Mouse (Mus musculus): Measurements from ENCODE around the gene Tmem200b. TPM values are rescaled to one million over a fixed set of nuclear protein-coding genes. Genes with fewer than 3 reads are reported as not detected.

Gene Tmem200b
- polyA plus RNA-seq, 1 experiment from 2014 or later = not detected

DNA sequence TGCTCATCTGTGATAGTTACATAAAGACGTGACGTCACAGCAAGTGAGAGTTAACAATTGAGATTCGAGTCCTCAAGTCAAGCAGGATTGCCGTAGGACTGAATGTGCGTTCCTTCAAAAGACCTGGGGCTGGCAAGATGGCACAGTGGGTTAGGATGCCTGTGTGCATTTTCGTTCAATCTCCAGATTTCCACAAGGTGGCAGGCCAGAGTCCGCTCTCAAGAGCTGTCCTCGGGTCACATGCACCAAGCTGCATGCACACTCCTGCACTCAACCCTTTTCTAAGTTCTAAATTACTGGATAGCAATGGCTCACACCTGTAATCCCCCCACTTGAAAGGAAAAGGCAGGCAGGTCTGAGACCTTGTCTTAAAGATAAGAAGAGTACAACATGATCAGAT is 17.1 kb upstream of the Tmem200b start:
- no peak overlapping the region for H3K4me3 ChIP-seq (replicated peaks; ENCODE audit: low read length)
- ATAC-seq = 0 out of 2 replicates have a peak, but pooled peaks have one; percentile 38
- H3K27ac ChIP-seq (ENCODE audit: low read length) = no peak overlapping the region
- H3K36me3 ChIP-seq (ENCODE audit: control insufficient read depth, insufficient read depth) = peaks cover 27% of the 10 kb centered on the region
- H3K4me1 ChIP-seq (replicated peaks; ENCODE audit: control insufficient read depth, insufficient read depth, low read length) = no peaks in the 10 kb centered on the region
- H3K4me2 ChIP-seq (ENCODE audit: low read length) = no peak overlapping the region
- no peak overlapping the region for H3K9ac ChIP-seq (replicated peaks; ENCODE audit: low read depth, low read length)
- no peaks in the 10 kb centered on the region for H3K27me3 ChIP-seq (replicated peaks; ENCODE audit: control insufficient read depth, insufficient read depth, low read length)
- no peaks in the 10 kb centered on the region for H3K9me3 ChIP-seq (ENCODE audit: control insufficient read depth, low read length)
- 54% methylated on average over 8 of the region's 8 CpGs for WGBS

DNA sequence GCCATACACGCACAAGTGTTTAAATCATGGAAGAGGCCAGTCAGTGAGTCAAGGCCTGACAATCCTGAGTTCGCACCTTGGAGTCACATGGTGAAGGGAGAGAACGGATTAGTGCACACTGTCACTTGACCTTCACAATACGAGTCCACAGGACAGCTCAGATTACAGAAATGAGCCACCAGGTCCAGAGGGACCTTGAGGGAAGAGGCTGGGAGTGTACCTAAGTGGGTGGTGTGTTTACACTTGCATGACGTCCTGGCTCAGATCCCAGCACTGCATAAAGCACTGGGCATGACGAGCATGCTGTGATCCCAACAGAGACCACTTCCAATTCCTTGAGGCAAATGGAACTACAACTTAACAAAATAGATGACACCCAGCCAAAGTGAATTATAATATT is 15.1 kb upstream of the Tmem200b start:
- WGBS = 63% methylated on average over 6 of the region's 6 CpGs

GRCm38 (mm10) chr4:131907912-131908311 is 13.7 kb upstream of the Tmem200b start:
- Histone ChIP-seq H3K27me3 (replicated peaks; ENCODE audit: control insufficient read depth, insufficient read depth, low read length) (peaks cover 10% of the 10 kb centered on the region), H3K4me3 (replicated peaks; ENCODE audit: low read length) (no peak overlapping the region), H3K9me3 (ENCODE audit: control insufficient read depth, low read length) (no peaks in the 10 kb centered on the region), H3K36me3 (ENCODE audit: control insufficient read depth, insufficient read depth) (no peaks in the 10 kb centered on the region), H3K9ac (replicated peaks; ENCODE audit: low read depth, low read length) (no peak overlapping the region), H3K27ac (ENCODE audit: low read length) (no peak overlapping the region), H3K4me1 (replicated peaks; ENCODE audit: control insufficient read depth, insufficient read depth, low read length) (peaks cover 5% of the 10 kb centered on the region; the same call in 1 of the 2 replicates), H3K4me2 (ENCODE audit: low read length) (no peak overlapping the region)
- WGBS = 94% methylated on average over 3 of the region's 3 CpGs
- no peak for ATAC-seq

More for the DNA sequence above, 15.1 kb upstream of the Tmem200b start:
- H3K27me3 ChIP-seq (replicated peaks; ENCODE audit: control insufficient read depth, insufficient read depth, low read length) = no peaks in the 10 kb centered on the region
- peaks cover 10% of the 10 kb centered on the region for H3K36me3 ChIP-seq (ENCODE audit: control insufficient read depth, insufficient read depth)
- no peaks in the 10 kb centered on the region for H3K9me3 ChIP-seq (ENCODE audit: control insufficient read depth, low read length)
- no peak overlapping the region for H3K4me3 ChIP-seq (replicated peaks; ENCODE audit: low read length)
- H3K4me1 ChIP-seq (replicated peaks; ENCODE audit: control insufficient read depth, insufficient read depth, low read length) = peaks cover 5% of the 10 kb centered on the region; the same call in 1 of the 2 replicates
- H3K4me2 ChIP-seq (ENCODE audit: low read length) = no peak overlapping the region
- no peak for ATAC-seq
- H3K9ac ChIP-seq (replicated peaks; ENCODE audit: low read depth, low read length) = no peak overlapping the region
- H3K27ac ChIP-seq (ENCODE audit: low read length) = no peak overlapping the region

DNA sequence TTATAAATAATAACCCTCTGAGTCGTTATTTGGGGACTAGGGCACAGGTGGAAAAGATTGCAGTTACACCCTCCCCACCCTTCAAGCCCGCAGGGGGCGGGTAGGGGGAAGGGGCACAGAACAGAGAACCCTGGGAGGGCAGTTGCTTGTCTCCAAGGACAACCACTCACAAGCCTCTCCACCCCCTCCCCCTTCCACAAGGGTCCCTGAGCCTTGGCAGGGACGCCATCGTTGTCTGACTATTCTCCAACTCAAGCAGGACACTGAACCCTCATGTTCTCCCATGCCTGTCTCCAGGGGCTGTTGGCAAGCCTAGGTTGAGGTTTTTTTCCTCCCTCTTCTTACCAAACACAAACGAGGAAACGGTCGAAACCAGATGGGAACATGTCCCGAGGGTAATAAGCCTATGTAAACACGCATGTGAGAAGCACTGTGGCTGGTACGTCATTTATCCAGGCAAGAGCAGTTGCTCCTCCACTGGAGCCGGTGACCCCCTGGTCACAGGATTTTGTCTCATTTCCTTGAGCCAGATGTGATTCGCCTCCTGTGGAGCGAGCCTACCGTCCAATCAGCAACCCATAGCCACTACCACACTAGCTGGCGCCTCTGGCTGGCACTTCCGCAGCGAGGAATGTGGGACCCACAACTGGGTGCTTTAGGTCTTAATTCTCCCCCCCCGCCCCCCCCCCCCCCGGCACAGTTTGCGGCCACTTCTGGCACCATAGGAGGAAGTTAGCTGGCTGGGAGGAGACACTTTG is 11.2 kb upstream of the Tmem200b start:
- Histone ChIP-seq H3K27ac (ENCODE audit: low read length) (no peak overlapping the region), H3K4me3 (replicated peaks; ENCODE audit: low read length) (no peak overlapping the region), H3K36me3 (ENCODE audit: control insufficient read depth, insufficient read depth) (no peaks in the 10 kb centered on the region), H3K4me1 (replicated peaks; ENCODE audit: control insufficient read depth, insufficient read depth, low read length) (peaks cover 12% of the 10 kb centered on the region), H3K9me3 (ENCODE audit: control insufficient read depth, low read length) (no peaks in the 10 kb centered on the region), H3K9ac (replicated peaks; ENCODE audit: low read depth, low read length) (no peak overlapping the region), H3K27me3 (replicated peaks; ENCODE audit: control insufficient read depth, insufficient read depth, low read length) (peaks cover 29% of the 10 kb centered on the region), H3K4me2 (ENCODE audit: low read length) (no peak overlapping the region)
- no peak for ATAC-seq
- 23% methylated on average over 21 of the region's 21 CpGs for WGBS

- no peaks in the 10 kb centered on the region for H3K9me3 ChIP-seq (ENCODE audit: control insufficient read depth, low read length)
- peaks cover 16% of the 10 kb centered on the region for H3K4me1 ChIP-seq (replicated peaks; ENCODE audit: control insufficient read depth, insufficient read depth, low read length)
- H3K4me2 ChIP-seq (ENCODE audit: low read length) = no peak overlapping the region
- H3K27me3 ChIP-seq (replicated peaks; ENCODE audit: control insufficient read depth, insufficient read depth, low read length) = peaks cover 39% of the 10 kb centered on the region
- 62% methylated on average over 3 of the region's 5 CpGs for whole genome bisulfite sequencing
- no peak overlapping the region for H3K27ac ChIP-seq (ENCODE audit: low read length)
- no peaks in the 10 kb centered on the region for H3K36me3 ChIP-seq (ENCODE audit: control insufficient read depth, insufficient read depth)
- H3K4me3 ChIP-seq (replicated peaks; ENCODE audit: low read length) = no peak overlapping the region
- H3K9ac ChIP-seq (replicated peaks; ENCODE audit: low read depth, low read length) = no peak overlapping the region
- no peak for ATAC-seq
These were observed 10.1 kb upstream of the Tmem200b start for GRCm38 (mm10) chr4:131911521-131911920.

DNA sequence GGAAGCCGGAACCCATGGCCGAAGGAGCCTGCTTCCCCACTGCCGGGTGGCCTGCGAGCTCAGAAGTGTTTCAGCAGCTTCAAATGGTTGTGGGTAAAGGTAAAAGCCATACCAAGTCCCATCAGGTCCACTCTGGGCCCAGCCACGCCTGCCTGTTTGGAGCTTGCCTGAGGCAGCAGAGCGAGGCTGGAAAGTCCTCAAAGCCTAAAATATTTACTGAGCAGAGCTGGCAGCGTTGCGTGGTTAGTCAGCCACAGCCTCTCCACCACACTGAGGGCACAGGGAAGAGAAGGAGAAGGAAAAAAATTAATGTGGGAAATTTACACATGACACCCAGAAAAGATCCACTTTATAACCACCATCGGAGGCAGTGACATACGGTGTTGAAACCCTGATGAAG is 8.0 kb upstream of the Tmem200b start:
- WGBS = 59% methylated on average over 10 of the region's 10 CpGs
- Histone ChIP-seq H3K4me3 (replicated peaks; ENCODE audit: low read length) (no peak overlapping the region), H3K4me2 (ENCODE audit: low read length) (no peak overlapping the region), H3K4me1 (replicated peaks; ENCODE audit: control insufficient read depth, insufficient read depth, low read length) (peaks cover 16% of the 10 kb centered on the region), H3K27me3 (replicated peaks; ENCODE audit: control insufficient read depth, insufficient read depth, low read length) (peaks cover 56% of the 10 kb centered on the region), H3K27ac (ENCODE audit: low read length) (no peak overlapping the region), H3K36me3 (ENCODE audit: control insufficient read depth, insufficient read depth) (no peaks in the 10 kb centered on the region), H3K9ac (replicated peaks; ENCODE audit: low read depth, low read length) (no peak overlapping the region), H3K9me3 (ENCODE audit: control insufficient read depth, low read length) (no peaks in the 10 kb centered on the region)
- ATAC-seq = no peak

DNA sequence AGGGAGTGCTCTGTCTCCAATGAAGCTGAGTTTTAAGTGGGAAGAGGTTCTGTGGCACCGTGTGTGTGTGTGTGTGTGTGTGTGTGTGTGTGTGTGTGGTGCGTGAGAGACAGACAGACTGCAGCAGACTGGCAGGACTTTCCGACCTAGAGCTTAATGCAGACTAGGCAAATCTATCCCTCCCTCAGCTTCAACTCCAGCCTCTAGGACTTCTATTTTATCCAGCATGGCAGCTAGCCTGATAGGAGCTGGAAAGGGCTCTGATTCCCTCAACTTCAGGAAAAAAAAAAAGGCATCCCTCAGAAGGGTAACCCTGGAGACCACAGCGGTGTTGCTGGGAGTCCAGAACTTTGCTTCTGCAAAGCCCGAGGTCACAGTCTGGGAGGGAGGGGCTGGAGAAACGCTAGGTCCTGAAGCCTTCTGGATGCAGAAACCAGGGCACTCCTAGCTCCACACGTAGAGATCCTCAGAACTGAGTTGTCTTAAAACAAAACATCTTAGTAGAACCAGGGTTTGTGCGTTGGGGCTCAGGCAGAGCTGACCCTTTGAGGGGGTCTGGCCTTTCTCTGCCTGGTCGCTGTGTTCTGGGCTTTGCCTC is 7.4 kb upstream of the Tmem200b start:
- Histone ChIP-seq H3K36me3 (ENCODE audit: control insufficient read depth, insufficient read depth) (no peaks in the 10 kb centered on the region), H3K4me3 (replicated peaks; ENCODE audit: low read length) (no peak overlapping the region), H3K9ac (replicated peaks; ENCODE audit: low read depth, low read length) (no peak overlapping the region), H3K27ac (ENCODE audit: low read length) (no peak overlapping the region), H3K27me3 (replicated peaks; ENCODE audit: control insufficient read depth, insufficient read depth, low read length) (peaks cover 63% of the 10 kb centered on the region), H3K4me1 (replicated peaks; ENCODE audit: control insufficient read depth, insufficient read depth, low read length) (peaks cover 16% of the 10 kb centered on the region), H3K4me2 (ENCODE audit: low read length) (no peak overlapping the region), H3K9me3 (ENCODE audit: control insufficient read depth, low read length) (no peaks in the 10 kb centered on the region)
- WGBS = 12% methylated on average over 9 of the region's 9 CpGs
- ATAC-seq = no peak

GRCm38 (mm10) chr4:131914891-131915469 is 6.6 kb upstream of the Tmem200b start:
- H3K9ac ChIP-seq (replicated peaks; ENCODE audit: low read depth, low read length) = peak overlapping the region; percentile 40; the same call in 1 of the 2 replicates
- H3K9me3 ChIP-seq (ENCODE audit: control insufficient read depth, low read length) = no peaks in the 10 kb centered on the region
- 2% methylated on average over 31 of the region's 31 CpGs for WGBS
- peaks cover 71% of the 10 kb centered on the region for H3K27me3 ChIP-seq (replicated peaks; ENCODE audit: control insufficient read depth, insufficient read depth, low read length)
- H3K4me1 ChIP-seq (replicated peaks; ENCODE audit: control insufficient read depth, insufficient read depth, low read length) = peaks cover 16% of the 10 kb centered on the region
- peak overlapping the region; percentile 60 for H3K4me2 ChIP-seq (ENCODE audit: low read length)
- peak overlapping the region; percentile 36 for H3K4me3 ChIP-seq (replicated peaks; ENCODE audit: low read length)
- no peaks in the 10 kb centered on the region for H3K36me3 ChIP-seq (ENCODE audit: control insufficient read depth, insufficient read depth)
- H3K27ac ChIP-seq (ENCODE audit: low read length) = no peak overlapping the region
- ATAC-seq = no peak

DNA sequence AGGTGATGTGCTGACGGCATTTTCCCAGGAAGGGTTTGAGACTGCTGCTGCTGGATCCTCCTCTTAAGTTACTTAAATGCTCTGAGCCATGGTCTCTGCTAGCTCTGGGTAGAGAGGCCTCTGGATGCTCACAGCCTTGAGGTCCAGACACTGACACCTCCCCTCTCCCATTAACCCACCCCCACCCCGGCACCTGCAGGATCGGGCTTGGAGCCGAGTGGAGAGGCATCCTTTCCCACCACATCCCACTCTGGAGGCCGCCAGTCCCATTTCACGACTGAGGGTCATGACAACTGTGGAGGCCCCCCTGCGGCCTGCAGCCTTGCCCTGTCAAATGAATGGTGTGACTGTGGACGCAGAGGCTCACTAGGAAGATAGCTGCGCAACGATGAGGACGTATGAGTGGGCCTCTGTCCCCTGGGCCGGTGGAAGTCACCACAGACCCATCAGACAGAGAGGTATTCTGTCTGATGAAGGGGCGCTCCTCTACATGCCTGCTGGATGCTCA is 5.7 kb upstream of the Tmem200b start:
- peaks cover 80% of the 10 kb centered on the region for H3K27me3 ChIP-seq (replicated peaks; ENCODE audit: control insufficient read depth, insufficient read depth, low read length)
- H3K36me3 ChIP-seq (ENCODE audit: control insufficient read depth, insufficient read depth) = no peaks in the 10 kb centered on the region
- no peaks in the 10 kb centered on the region for H3K9me3 ChIP-seq (ENCODE audit: control insufficient read depth, low read length)
- H3K4me1 ChIP-seq (replicated peaks; ENCODE audit: control insufficient read depth, insufficient read depth, low read length) = peaks cover 17% of the 10 kb centered on the region
- H3K4me2 ChIP-seq (ENCODE audit: low read length) = no peak overlapping the region; the same call in 1 of the 2 replicates
- no peak overlapping the region for H3K27ac ChIP-seq (ENCODE audit: low read length)
- ATAC-seq = no peak
- 25% methylated on average over 13 of the region's 13 CpGs for WGBS
- no peak overlapping the region for H3K9ac ChIP-seq (replicated peaks; ENCODE audit: low read depth, low read length)
- H3K4me3 ChIP-seq (replicated peaks; ENCODE audit: low read length) = no peak overlapping the region; the same call in 1 of the 2 replicates

Measured in forebrain, embryonic 16.5 days (tissue).